Mouse (Mus musculus) C2C12 (cell line): ENCODE measurements around the gene Slc25a39. TPM values are rescaled to one million over a fixed set of nuclear protein-coding genes. Genes with fewer than 3 reads are reported as not detected.

Source experiments
- H3K27me3 ChIP-seq: one replicate; pipeline ENCODE4 v1.6.1; 2011; ENCODE audit not compliant: control insufficient read depth, insufficient read depth, insufficient read length
- H3K36me3 ChIP-seq: one replicate; pipeline ENCODE4 v1.6.1; 2011; ENCODE audit not compliant: control insufficient read depth, insufficient read depth
- H3K4me3 ChIP-seq: one replicate; pipeline ENCODE4 v1.5.1; 2011; ENCODE audit warnings: mild to moderate bottlenecking, control low read depth; ENCODE audit not compliant: poor library complexity, insufficient read depth, severe bottlenecking
- H3K79me2 ChIP-seq: one replicate; pipeline ENCODE4 v1.6.1; 2011; ENCODE audit not compliant: control insufficient read depth, insufficient read depth
- H3K79me3 ChIP-seq: one replicate; pipeline ENCODE4 v1.6.1; 2011; ENCODE audit warnings: low read depth, control low read depth
- H3ac ChIP-seq: one replicate; pipeline ENCODE3; 2011; ENCODE audit warnings: low read depth; ENCODE audit not compliant: control insufficient read depth, insufficient read length
- CEBPB ChIP-seq: IDR thresholded peaks from one replicate; pipeline ENCODE4 v1.6.1; 2011; ENCODE audit warnings: low read depth, mild to moderate bottlenecking, control low read depth, moderate library complexity
- CTCF ChIP-seq: IDR thresholded peaks from one replicate; pipeline ENCODE4 v1.5.1; 2011; ENCODE audit not compliant: control insufficient read depth, insufficient read depth, insufficient read length
- FOSL1 ChIP-seq: IDR thresholded peaks from one replicate; pipeline ENCODE4 v1.8.0; 2011; ENCODE audit warnings: mild to moderate bottlenecking, low read length; ENCODE audit not compliant: poor library complexity, insufficient read depth, severe bottlenecking
- MAX ChIP-seq: IDR thresholded peaks from one replicate; pipeline ENCODE4 v1.6.1; 2011; ENCODE audit warnings: mild to moderate bottlenecking, control low read depth
- MYOD1 ChIP-seq: IDR thresholded peaks from one replicate; pipeline ENCODE4 v1.6.1; 2011; ENCODE audit warnings: low read depth; ENCODE audit not compliant: control insufficient read depth, insufficient read length
- MYOG ChIP-seq: IDR thresholded peaks from one replicate; pipeline ENCODE4 v1.6.1; 2011; ENCODE audit not compliant: control insufficient read depth, insufficient read length; ENCODE audit errors: extremely low read depth
- USF1 ChIP-seq: IDR thresholded peaks from one replicate; pipeline ENCODE4 v1.6.1; 2011; ENCODE audit warnings: low read depth, mild to moderate bottlenecking, control low read depth, moderate library complexity
- polyA plus RNA-seq: library from polyadenylated mRNA; unstranded; fragments of >200 nt; fragmentation: generic; extraction: Trizol; gene quantifications from one replicate; pipeline ENCODE4 v1.2.1, GENCODE M21; 2012; ENCODE audit warnings: missing spikeins

Gene Slc25a39
- polyA plus RNA-seq, 1 experiment, result 174 TPM

DNA sequence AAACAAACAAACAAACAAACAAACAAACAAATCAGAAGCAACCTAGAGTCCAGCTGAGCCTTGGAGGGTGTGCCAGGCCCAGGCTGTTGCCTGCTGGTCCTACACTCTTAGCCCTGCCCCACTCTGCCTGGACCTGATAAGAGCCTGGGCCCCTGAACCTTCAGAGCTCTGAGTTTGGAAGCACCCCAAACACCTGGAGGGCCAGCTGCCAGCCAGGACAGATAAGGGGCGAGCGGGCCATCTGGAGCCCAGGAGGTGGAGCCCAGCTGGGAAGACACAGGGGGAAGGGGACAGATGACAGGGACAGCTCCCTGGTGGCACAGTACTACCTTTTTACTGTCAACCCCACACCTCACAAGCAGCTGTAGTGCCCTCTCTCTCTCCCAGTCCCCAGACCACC is 44.1 kb downstream of the Slc25a39 start:
- H3K4me3 ChIP-seq, result no peak overlapping the region
- H3K27me3 ChIP-seq, result peaks cover 89% of the 10 kb centered on the region
- no peak overlapping the region for H3ac ChIP-seq
- no peaks in the 10 kb centered on the region for H3K79me2 ChIP-seq
- no peaks in the 10 kb centered on the region for H3K36me3 ChIP-seq
- TF ChIP-seq MYOG, result no peak
- TF ChIP-seq CTCF, result no peak
- TF ChIP-seq MYOD1, result no peak
- no peak for TF ChIP-seq USF1
- TF ChIP-seq MAX, result no peak
- no peak for TF ChIP-seq CEBPB
- TF ChIP-seq FOSL1, result no peak
- H3K79me3 ChIP-seq, result no peaks in the 10 kb centered on the region

DNA sequence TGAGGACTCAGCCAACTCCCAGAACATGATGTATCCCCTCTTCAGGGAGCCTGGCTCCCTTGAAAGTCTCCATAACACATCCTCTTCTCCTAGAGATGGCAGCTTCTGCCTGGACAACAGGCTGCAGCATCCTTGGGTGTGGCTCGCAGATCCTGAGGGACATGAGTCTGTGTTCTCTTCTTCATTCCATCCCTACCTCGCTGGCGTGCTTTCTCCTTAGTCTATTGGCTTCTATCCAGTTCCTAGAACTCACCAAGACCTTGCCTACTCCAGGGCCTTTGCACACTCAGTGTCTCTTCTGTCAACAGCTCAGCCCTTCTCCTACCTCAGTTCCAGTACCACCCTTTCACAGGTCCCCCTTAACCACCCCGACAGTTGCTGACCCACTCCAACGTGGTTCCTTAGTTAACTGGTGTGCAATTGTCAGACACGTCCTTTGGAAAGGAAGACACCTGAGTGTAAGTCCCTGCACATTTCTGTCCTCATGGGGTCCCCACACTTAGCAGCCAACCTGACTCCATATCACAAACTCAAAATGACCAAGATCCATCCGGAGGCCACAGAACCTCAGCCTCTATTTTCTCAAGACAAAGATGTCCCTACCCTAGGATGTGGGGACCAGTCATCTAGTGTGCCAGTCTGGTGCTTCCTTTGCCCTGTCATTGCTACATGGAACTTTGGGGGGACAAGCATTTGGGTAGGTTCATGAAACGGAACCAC is 45.8 kb downstream of the Slc25a39 start:
- Histone ChIP-seq H3K36me3 (no peaks in the 10 kb centered on the region), H3K79me3 (no peaks in the 10 kb centered on the region), H3K79me2 (no peaks in the 10 kb centered on the region), H3K27me3 (peaks cover 93% of the 10 kb centered on the region), H3K4me3 (no peak overlapping the region), H3ac (no peak overlapping the region)
- TF ChIP-seq MYOD1 (no peak), CEBPB (no peak), MYOG (no peak), FOSL1 (no peak), MAX (no peak), USF1 (no peak), CTCF (no peak)

DNA sequence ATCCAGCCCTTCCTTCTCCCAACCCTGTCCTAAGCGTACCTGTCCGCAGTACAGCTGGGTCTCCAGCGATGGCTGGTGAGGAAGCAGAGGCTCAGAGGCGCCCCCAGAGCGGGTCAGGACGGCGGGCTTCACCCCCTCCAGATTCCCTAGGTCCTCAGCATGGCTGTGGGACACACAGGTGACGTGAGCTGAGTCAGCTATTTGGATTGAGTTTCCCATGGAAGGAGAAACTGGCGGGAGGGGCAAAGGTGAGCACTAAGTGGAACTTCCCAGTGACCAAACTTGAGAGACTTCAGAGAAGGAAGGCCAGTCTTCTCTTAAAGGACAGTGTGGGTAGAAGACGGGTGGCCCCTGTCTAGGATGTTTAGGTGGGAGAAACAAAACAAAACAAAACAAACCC is 49.4 kb downstream of the Slc25a39 start:
- Histone ChIP-seq H3K4me3 (no peak overlapping the region), H3K27me3 (peaks cover 92% of the 10 kb centered on the region), H3K36me3 (no peaks in the 10 kb centered on the region), H3ac (no peak overlapping the region), H3K79me2 (no peaks in the 10 kb centered on the region), H3K79me3 (no peaks in the 10 kb centered on the region)
- TF ChIP-seq CTCF, result no peak
- no peak for TF ChIP-seq FOSL1
- no peak for TF ChIP-seq CEBPB

DNA sequence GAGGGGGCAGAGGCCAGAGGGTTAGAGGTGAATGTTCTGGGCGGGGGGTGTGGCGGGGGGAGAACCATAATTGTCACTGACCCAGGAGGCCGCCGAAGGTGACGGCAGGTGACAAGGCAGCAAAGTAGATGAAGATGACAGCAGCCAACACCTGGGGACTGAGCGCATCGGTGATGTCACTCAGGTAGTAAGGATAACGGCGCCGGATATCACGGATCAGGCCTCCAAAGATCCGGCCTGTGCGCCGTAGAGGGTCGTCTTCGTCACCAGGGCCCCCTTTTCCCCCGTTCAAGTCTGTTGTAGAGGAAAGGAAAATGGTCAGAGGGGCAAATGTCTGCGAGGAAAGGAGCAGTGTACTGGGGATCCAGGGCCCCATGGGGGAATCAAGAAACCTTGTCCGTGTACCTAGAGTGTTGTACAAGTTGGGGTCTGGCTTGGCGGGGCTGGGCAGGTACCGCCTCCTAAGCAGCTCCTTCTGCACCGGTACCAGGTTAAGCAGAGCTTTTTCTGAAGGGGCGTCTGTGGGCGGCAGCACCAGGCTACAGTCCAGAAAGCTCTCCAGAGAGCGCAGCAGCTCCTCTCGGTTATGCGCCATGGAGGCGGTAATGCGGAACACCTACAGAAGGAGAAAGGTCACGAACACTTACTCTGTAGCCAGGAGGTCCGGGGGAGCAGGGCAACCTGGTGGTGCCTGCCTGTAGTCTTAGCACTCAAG is 51.0 kb downstream of the Slc25a39 start:
- Histone ChIP-seq H3ac (no peak overlapping the region), H3K79me2 (no peaks in the 10 kb centered on the region), H3K27me3 (peaks cover 92% of the 10 kb centered on the region), H3K36me3 (no peaks in the 10 kb centered on the region), H3K79me3 (no peaks in the 10 kb centered on the region), H3K4me3 (no peak overlapping the region)
- TF ChIP-seq MYOD1, result no peak
- TF ChIP-seq CTCF, result no peak
- TF ChIP-seq FOSL1, result no peak
- no peak for TF ChIP-seq USF1

DNA sequence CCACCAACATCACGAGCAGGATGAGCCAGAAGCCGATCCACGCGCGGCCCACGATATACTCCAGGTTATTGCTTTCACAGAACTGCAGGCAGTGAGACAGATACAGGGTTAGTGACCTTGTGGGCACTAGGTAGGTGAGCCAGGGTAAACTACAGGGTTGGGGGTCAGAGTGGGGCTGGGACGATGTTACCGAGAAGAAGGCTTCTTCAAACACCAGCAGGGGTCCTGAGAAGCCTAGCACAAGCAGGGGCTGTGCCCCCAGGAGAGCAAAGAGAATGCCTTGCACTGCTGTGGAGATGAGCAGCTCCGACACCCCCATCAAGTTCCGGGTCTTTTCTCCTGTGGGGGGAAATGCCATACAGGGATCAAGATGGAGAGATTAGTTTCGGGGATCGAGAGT is 51.6 kb downstream of the Slc25a39 start:
- TF ChIP-seq MYOG (no peak), USF1 (no peak), CTCF (no peak), FOSL1 (no peak), CEBPB (no peak), MYOD1 (no peak), MAX (no peak)
- H3K36me3 ChIP-seq, result no peaks in the 10 kb centered on the region
- no peaks in the 10 kb centered on the region for H3K79me2 ChIP-seq
- H3K79me3 ChIP-seq, result no peaks in the 10 kb centered on the region
- H3ac ChIP-seq, result no peak overlapping the region
- peaks cover 92% of the 10 kb centered on the region for H3K27me3 ChIP-seq
- H3K4me3 ChIP-seq, result no peak overlapping the region
